20 mouse cellular contexts compared by ENCODE assay signal in the genomic region with DNA sequence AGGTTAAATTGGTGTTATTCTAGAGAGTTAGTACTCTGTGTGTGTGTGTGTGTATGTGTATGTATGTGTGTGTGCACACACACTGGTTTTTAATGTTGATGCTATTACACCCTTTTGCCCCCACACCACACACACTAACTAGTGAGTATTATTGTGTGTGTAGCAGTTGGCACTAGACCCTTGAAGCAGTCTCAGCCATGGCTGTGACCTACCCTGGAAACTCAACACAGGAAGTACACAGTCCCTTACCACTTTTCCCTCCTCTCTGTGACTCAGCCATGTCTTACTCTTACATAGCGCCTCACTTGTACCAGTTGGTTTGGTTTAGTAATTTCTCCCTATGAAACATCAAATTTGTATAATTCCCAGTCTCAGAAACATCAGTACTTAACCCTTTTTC.
"Had no signal": no experiment of that assay in that cellular context is flagged by ENCODE, and none has a peak within 500 bp of the region (broad histone marks: within the 10 kb centered on the region; RNA-seq: fewer than 3 reads in every experiment).

No protein-coding gene starts in this region.

- H3K4me1 ChIP-seq: limb, embryonic 12.5 days; midbrain, embryonic 12.5 days; stomach, embryonic 15.5 days had no signal

- H3K27me3 ChIP-seq: limb, embryonic 12.5 days; limb, embryonic 15.5 days; midbrain, embryonic 12.5 days; midbrain, embryonic 15.5 days; neural tube, embryonic 12.5 days; neural tube, embryonic 15.5 days; stomach, embryonic 15.5 days had no signal

- DNase-seq: kidney, adult 9 months; kidney, postnatal 25 days; left cerebral cortex, postnatal 4 days; liver, postnatal 0 days; lung, embryonic 14.5 days; retina, postnatal 1 day; right cerebral cortex, postnatal 25 days; spleen, adult 18-20 months; thymus, postnatal 25 days had no signal

- H3K9ac ChIP-seq: limb, embryonic 12.5 days; limb, embryonic 15.5 days; liver, embryonic 14.5 days; liver, postnatal 0 days; lung, embryonic 14.5 days; midbrain, embryonic 12.5 days; midbrain, embryonic 15.5 days; neural tube, embryonic 12.5 days; neural tube, embryonic 15.5 days; stomach, embryonic 15.5 days had no signal

- H3K9me3 ChIP-seq: limb, embryonic 12.5 days; limb, embryonic 15.5 days; midbrain, embryonic 12.5 days; midbrain, embryonic 15.5 days; neural tube, embryonic 12.5 days; neural tube, embryonic 15.5 days; stomach, embryonic 15.5 days had no signal

- H3K36me3 ChIP-seq: midbrain, embryonic 15.5 days; neural tube, embryonic 12.5 days; neural tube, embryonic 15.5 days; stomach, embryonic 15.5 days had no signal

- H3K4me2 ChIP-seq: limb, embryonic 12.5 days; limb, embryonic 15.5 days; liver, embryonic 11.5 days; lung, embryonic 14.5 days; midbrain, embryonic 12.5 days; midbrain, embryonic 15.5 days; neural tube, embryonic 12.5 days; neural tube, embryonic 15.5 days; stomach, embryonic 15.5 days had no signal

- H3K4me3 ChIP-seq: layer of hippocampus, adult 2 months; limb, embryonic 12.5 days; limb, embryonic 15.5 days; midbrain, embryonic 12.5 days; midbrain, embryonic 15.5 days; neural tube, embryonic 12.5 days; neural tube, embryonic 15.5 days; stomach, embryonic 15.5 days had no signal

- ATAC-seq: liver, postnatal 0 days; midbrain, embryonic 15.5 days had no signal

- H3K27ac ChIP-seq: layer of hippocampus, adult 2 months; limb, embryonic 12.5 days; limb, embryonic 15.5 days; liver, embryonic 14.5 days; macrophage; midbrain, embryonic 12.5 days; midbrain, embryonic 15.5 days; neural tube, embryonic 12.5 days; neural tube, embryonic 15.5 days; stomach, embryonic 15.5 days had no signal
